Mouse (Mus musculus) frontal cortex, postnatal 36 days (tissue): ENCODE measurements at regions not wholly inside any gene's neighbourhood (a gene's known extent, or its start where the extent isn't known, plus 50 kb on each side); places are given as distances from the start of the nearest gene placed in this dataset.

Source experiments
- DNase-seq, 2 experiments: peaks; one replicate each; pipeline ENCODE4 v3.0.0; 2022; ENCODE audit warnings: low spot score in 2 of 2

GRCm38 (mm10) chr13:84345791-84346511 lies 123.9 kb downstream of the Tmem161b start:
- peak; percentile 51 to 63 for DNase-seq

- DNase-seq = no peak
These were observed 124.5 kb downstream of the Tmem161b start for GRCm38 (mm10) chr13:84346569-84346968.

GRCm38 (mm10) chr13:84347181-84347913 lies 125.3 kb downstream of the Tmem161b start:
- DNase-seq = peak; percentile 60 to 70

- peak; percentile 98 to 100 for DNase-seq
These were observed 126.0 kb downstream of the Tmem161b start for GRCm38 (mm10) chr13:84347914-84348700.

- no peak for DNase-seq
These were observed 126.5 kb downstream of the Tmem161b start for GRCm38 (mm10) chr13:84348701-84348975.

GRCm38 (mm10) chr13:84349001-84349720 lies 127.1 kb downstream of the Tmem161b start:
- peak; percentile 61 to 77 for DNase-seq

- DNase-seq = no peak
These were observed 127.6 kb downstream of the Tmem161b start for GRCm38 (mm10) chr13:84349721-84350040.

GRCm38 (mm10) chr13:84350791-84351190 lies 128.7 kb downstream of the Tmem161b start:
- no peak for DNase-seq

- DNase-seq = no peak
These were observed 134.4 kb downstream of the Tmem161b start for GRCm38 (mm10) chr13:84356455-84356854.

GRCm38 (mm10) chr13:84360536-84360935 lies 138.4 kb downstream of the Tmem161b start:
- no peak for DNase-seq

GRCm38 (mm10) chr13:84364069-84364468 lies 142.0 kb downstream of the Tmem161b start:
- no peak for DNase-seq

- no peak for DNase-seq
These were observed 143.4 kb downstream of the Tmem161b start for GRCm38 (mm10) chr13:84365503-84365902.

- DNase-seq = no peak
These were observed 143.9 kb downstream of the Tmem161b start for GRCm38 (mm10) chr13:84366017-84366416.

GRCm38 (mm10) chr13:84366839-84367238 lies 144.7 kb downstream of the Tmem161b start:
- DNase-seq = no peak

GRCm38 (mm10) chr13:84368225-84368624 lies 146.1 kb downstream of the Tmem161b start:
- peak in 1 of 2 experiments; percentile 30 for DNase-seq

- DNase-seq = no peak
These were observed 152.7 kb downstream of the Tmem161b start for GRCm38 (mm10) chr13:84374711-84375257.

GRCm38 (mm10) chr13:84375941-84376340 lies 153.8 kb downstream of the Tmem161b start:
- DNase-seq = peak; percentile 45 to 71

GRCm38 (mm10) chr13:84378553-84379332 lies 156.6 kb downstream of the Tmem161b start:
- DNase-seq = no peak

- no peak for DNase-seq
These were observed 169.5 kb downstream of the Tmem161b start for GRCm38 (mm10) chr13:84391554-84391953.

GRCm38 (mm10) chr13:84398476-84399344 lies 176.6 kb downstream of the Tmem161b start:
- DNase-seq = no peak
